Mouse (Mus musculus): ENCODE results near the gene Pnpla7. TPM values are rescaled to one million over a fixed set of nuclear protein-coding genes. Genes with fewer than 3 reads are reported as not detected.

Gene Pnpla7
- polyA plus RNA-seq (2015; fragmentation: Nextera tagmentation; extraction: Ambion mirVana) = 3.8 and 5.7 TPM in 2 replicates

GRCm38 (mm10) chr2:24975704-24976297 is at the start of gene Pnpla7:
Gene Pnpla7, plus strand, starts transcription at chr2:24976033.

DNA sequence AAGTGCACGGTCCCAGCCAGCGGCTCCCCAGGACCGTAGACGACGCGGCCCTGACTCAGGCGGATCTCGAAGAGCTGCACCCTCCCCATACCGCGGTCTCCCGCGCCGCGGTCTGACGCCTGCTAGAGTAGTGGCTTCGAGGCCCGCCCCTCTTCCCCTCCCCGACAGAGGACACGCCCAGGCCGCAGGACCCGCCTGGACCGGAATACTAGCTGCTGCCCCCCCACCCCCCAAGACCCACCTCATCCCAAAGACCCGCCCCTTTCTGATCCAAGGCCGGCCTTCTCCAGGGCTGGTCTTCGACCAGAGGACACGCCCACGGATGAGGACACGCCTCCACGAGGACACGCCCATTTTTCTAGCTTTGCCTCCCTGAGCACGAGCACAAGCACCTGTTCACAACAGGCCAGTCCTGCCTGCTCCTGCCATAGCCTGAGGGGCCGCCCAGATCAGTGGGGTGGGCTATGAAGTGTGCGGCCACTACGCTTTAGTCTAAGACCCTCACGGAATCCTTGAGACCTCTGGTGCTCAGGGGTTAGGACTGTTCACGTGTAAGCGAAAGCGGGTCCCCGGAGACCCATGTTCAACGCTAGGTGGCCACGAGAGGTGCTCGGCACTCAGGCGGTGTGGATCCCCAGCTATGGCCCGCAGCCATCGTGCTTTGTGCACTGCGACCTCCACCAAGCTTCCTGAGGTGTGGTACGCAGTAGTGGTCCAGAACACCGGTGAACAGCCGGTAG is 40.6 kb upstream of the Pnpla7 start, which contains the start of gene Arrdc1:
TSS of gene Arrdc1 (minus strand) at position 196 of the 740 bp plus-strand sequence.

DNA sequence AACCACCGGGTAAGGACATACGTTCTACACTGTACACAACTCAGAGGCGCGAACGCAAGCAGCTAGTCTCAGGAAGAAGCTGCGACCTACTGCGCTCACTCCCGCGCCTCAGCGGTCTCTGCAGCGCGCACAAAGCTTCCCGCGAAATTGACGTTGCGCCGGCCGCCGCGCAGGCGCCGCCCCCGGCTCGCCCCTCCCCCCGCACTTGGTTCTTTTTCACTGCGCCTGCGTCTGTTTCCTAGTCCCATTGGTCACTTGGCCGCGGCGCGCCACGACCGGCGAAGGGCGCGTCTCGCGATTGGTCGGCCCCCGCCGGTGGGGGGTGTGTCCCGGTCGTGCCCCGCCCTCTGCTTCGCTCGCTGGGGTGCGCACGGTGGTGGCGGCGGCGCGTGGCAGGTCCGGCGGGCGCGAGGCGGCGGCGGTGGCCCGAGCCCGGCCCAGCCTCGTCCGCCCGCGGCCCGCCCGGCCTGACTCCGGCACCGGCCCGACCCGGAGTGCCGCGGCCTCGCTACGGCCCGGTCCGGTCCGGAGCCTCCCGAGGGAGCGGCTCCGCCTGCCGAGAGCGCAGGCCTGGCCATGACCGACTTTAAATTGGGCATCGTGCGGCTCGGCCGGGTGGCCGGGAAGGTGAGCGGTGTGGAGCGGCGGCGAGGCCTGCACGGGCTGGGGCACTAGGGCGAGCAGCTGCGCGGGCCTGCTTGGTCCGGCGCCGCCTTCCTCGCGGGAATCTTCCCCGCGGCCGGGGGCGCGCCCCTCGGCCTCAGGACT is 26.2 kb upstream of the Pnpla7 start, which contains the start of gene Zmynd19:
TSS of gene Zmynd19 (plus strand) at position 372 of the 768 bp plus-strand sequence.

DNA sequence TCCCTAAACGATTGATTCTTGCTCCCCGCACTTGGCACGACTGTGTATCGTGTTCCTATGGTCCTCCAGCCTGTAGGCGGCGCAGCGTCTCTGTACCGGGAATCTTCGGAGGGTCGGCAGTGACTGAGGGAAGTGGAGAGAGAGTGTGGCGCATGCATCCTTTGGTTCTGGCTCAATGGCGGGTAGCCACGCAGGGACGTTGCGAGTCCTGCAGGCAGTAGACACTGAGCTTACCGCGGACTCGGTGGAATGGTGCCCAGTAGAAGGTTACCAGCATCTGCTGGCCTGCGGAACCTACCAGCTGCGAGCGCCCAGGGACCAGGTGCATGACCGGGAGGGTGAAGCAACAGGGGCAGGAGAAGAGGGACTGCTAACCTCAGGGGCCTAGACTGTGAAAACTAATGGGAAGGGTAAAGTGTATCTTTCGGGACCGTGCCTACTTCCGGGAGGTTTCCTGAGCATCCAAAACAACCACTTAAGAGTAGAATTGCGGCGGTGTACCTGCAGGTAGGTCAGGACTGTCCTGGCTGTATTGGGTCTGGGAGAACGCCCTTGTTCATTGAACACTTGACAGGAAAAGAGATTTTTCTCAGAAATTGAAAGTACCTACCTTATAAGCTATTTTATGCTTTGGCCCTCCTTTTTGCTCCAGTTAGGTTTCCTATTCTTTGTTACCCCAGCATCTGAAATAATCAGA is 13.4 kb upstream of the Pnpla7 start, which contains the start of gene Dph7:
TSS of gene Dph7 (plus strand) at position 97 of the 697 bp plus-strand sequence.

DNA sequence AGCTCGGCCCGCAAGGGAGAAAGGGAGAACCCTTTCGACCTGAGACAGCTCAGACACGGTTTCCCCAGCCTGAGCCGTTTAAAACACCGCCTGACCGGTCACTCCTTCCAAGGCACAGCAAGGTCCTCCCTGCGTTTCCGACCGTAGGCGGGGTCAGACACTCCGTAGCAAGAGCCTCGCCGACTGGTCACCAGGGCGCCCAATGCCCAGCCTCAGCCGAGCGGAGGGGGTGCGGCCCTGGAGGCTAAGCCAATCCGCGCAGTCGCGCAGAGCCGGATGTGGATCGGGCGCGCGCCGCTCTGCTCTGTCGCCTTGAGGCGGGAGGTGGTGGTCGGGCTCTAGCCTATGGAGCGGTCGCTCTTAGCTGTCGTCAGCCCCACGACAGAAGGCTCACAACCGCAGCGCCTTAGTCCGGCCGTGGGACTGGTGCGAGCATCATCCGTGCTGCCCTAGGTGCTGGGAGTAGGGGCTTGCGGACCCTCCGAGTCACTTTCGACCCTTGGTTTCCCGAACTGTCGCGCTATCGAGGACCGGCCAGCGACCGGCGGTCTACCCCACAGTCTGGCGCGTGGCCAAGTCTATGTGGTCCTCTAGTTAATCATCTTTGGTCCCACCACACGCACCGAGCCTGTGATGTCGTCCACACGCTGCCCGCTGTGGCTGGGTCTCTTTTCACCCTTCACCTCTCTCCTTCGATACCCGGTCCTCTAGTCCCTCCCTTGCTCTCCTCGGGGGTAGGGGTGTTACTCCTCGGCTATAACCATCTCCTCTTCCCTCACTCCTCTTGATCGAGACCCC is 728 bp upstream of the Pnpla7 start, which contains the start of gene Mrpl41:
TSS of gene Mrpl41 (minus strand) at position 193 of the 798 bp plus-strand sequence.

DNA sequence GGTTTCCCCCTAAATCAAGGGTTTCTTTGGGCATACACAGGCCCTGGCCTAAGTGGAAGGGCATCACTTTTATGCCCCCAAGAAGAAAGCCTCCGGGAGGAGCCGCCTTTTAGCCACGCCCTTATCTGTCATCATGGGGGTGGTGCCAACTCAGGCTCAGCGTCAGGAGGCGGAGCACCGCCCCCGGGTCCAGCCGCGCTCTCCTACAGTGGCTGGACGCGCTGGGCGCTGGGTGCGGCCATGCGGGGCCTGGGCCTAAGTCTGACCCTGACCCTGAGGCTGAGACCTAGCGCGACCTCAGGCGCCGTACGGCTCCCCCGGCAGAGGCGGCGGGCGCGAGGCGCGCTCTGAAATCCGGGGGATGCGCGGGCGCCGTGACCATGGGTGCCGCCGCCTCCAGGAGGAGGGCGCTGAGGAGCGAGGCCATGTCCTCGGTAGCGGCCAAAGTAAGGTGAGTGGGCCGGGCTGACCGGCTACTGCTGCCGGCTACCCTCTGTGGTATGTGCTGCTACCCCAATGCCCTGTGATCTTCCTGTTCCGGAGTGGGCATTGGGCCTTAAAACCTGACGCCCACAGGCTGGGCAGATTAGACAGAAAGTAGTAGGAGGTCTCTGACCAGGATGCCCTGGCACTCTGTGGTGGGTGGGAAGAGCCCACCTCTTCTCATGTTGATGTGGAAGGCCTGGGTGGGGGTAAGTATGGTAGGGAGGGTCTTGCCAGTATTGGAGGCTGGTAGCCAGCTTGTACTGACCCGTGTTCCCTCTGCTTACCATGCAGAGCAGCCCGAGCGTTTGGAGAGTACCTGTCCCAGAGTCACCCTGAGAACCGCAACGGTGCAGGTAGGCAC is 78.6 kb downstream of the Pnpla7 start, which contains the start of gene Nsmf:
TSS of gene Nsmf (plus strand) at position 135 of the 847 bp plus-strand sequence.

DNA sequence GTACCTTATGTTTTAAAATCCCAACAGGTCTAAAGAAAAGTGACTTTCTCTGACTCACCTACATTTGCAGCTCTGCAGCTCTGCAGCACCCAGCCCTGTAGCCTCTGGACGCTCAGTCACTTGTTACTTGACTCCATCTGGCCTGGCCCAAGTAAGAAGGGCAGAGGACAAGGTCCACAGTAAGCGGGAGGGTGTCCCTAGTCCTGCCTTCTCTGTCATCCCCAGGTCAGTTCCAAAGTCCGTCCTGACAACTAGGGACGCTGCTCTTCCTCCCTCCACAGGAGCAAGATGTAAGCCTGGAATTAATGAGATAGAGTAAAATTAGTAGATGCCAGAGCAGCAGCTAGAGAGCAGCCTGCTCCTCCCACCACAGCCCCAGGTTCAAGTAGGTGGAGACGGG is 104.2 kb downstream of the Pnpla7 start, which contains the start of gene Entpd8:
TSS of gene Entpd8 (plus strand) at position 229 of the 400 bp plus-strand sequence.

GRCm38 (mm10) chr2:25095109-25095850 is 119.4 kb downstream of the Pnpla7 start, which contains the start of gene Noxa1:
Gene Noxa1, minus strand, starts transcription at chr2:25095149.

Small RNAs within 50 kb of the gene (microRNA-seq; reads per million reads assigned to microRNA genes)
- gene Gm22875 = not detected
- not detected for gene Gm24328
- not detected for gene Mir7664

Other genes with a start within 250 kb of the Pnpla7 start
- gene Cacna1b, start 212.9 kb upstream of the Pnpla7 start, polyA plus RNA-seq (2015; fragmentation: Nextera tagmentation; extraction: Ambion mirVana) = 0.08 and 0.34 TPM in 2 replicates
- 29.0 and 29.3 TPM in 2 replicates for gene Ehmt1, start 56.4 kb upstream of the Pnpla7 start, polyA plus RNA-seq (2015; fragmentation: Nextera tagmentation; extraction: Ambion mirVana)
- 45.2 and 48.1 TPM in 2 replicates for gene Arrdc1, start 40.8 kb upstream of the Pnpla7 start, polyA plus RNA-seq (2015; fragmentation: Nextera tagmentation; extraction: Ambion mirVana)
- 8.5 and 9.3 TPM in 2 replicates for gene Zmynd19, start 26.2 kb upstream of the Pnpla7 start, polyA plus RNA-seq (2015; fragmentation: Nextera tagmentation; extraction: Ambion mirVana)
- 10.5 and 12.4 TPM in 2 replicates for gene Dph7, start 13.6 kb upstream of the Pnpla7 start, polyA plus RNA-seq (2015; fragmentation: Nextera tagmentation; extraction: Ambion mirVana)
- gene Mrpl41, start 935 bp upstream of the Pnpla7 start, polyA plus RNA-seq (2015; fragmentation: Nextera tagmentation; extraction: Ambion mirVana) = 108 and 113 TPM in 2 replicates
- 35.9 and 40.2 TPM in 2 replicates for gene Nsmf, start 78.3 kb downstream of the Pnpla7 start, polyA plus RNA-seq (2015; fragmentation: Nextera tagmentation; extraction: Ambion mirVana)
- not detected in 2 replicates for gene Entpd8, start 104.3 kb downstream of the Pnpla7 start, polyA plus RNA-seq (2015; fragmentation: Nextera tagmentation; extraction: Ambion mirVana)
- 0.23 and 0.29 TPM in 2 replicates for gene Noxa1, start 119.1 kb downstream of the Pnpla7 start, polyA plus RNA-seq (2015; fragmentation: Nextera tagmentation; extraction: Ambion mirVana)
- gene Nrarp, start 204.7 kb downstream of the Pnpla7 start, polyA plus RNA-seq (2015; fragmentation: Nextera tagmentation; extraction: Ambion mirVana) = 11.0 and 13.9 TPM in 2 replicates
- gene Tor4a, start 220.9 kb downstream of the Pnpla7 start, polyA plus RNA-seq (2015; fragmentation: Nextera tagmentation; extraction: Ambion mirVana) = 11.9 and 14.0 TPM in 2 replicates
- gene Nelfb, start 235.5 kb downstream of the Pnpla7 start, polyA plus RNA-seq (2015; fragmentation: Nextera tagmentation; extraction: Ambion mirVana) = 52.2 and 57.0 TPM in 2 replicates
- gene Stpg3, start 238.6 kb downstream of the Pnpla7 start, polyA plus RNA-seq (2015; fragmentation: Nextera tagmentation; extraction: Ambion mirVana) = not detected in 2 replicates
- gene Fam166a, start 242.7 kb downstream of the Pnpla7 start, polyA plus RNA-seq (2015; fragmentation: Nextera tagmentation; extraction: Ambion mirVana) = not detected in 2 replicates
- gene Tubb4b, start 248.7 kb downstream of the Pnpla7 start, polyA plus RNA-seq (2015; fragmentation: Nextera tagmentation; extraction: Ambion mirVana) = 397 and 469 TPM in 2 replicates

Data from urinary bladder, postnatal 0 days (tissue).